Mouse (Mus musculus) stomach, embryonic 14.5 days (tissue): ENCODE measurements around the gene Rassf2. TPM values are rescaled to one million over a fixed set of nuclear protein-coding genes. Genes with fewer than 3 reads are reported as not detected.

Experiments
- ATAC-seq: fragments of 200-750 bp; cut with Nextera tagmentation; 2 replicates; pipeline ENCODE4 v1.8.0; 2017; ENCODE audit warnings: low read depth, moderate TSS enrichment; ENCODE audit not compliant: insufficient number of reproducible peaks, insufficient read depth, low FRiP score
- H3K27ac ChIP-seq: fragments of 300-500 bp; sonication (generic); 2 replicates; pipeline ENCODE4 v1.5.1; 2014; ENCODE audit warnings: mild to moderate bottlenecking, low read length, moderate library complexity, mixed read lengths
- H3K27me3 ChIP-seq: fragments of 300-500 bp; sonication (generic); 2 replicates; pipeline ENCODE4 v1.6.1; 2014; ENCODE audit warnings: low read length, control low read depth, mixed read lengths; ENCODE audit not compliant: control insufficient read depth, insufficient read depth
- H3K36me3 ChIP-seq: fragments of 300-500 bp; sonication (generic); 2 replicates; pipeline ENCODE4 v1.6.1; 2014; ENCODE audit warnings: mild to moderate bottlenecking, control low read depth, low read length, moderate library complexity, mixed read lengths; ENCODE audit not compliant: control insufficient read depth, insufficient read depth
- H3K4me1 ChIP-seq: fragments of 300-500 bp; sonication (generic); 2 replicates; pipeline ENCODE4 v1.6.1; 2014; ENCODE audit warnings: low read length, control low read depth, mixed read lengths; ENCODE audit not compliant: control insufficient read depth, insufficient read depth
- H3K4me2 ChIP-seq: fragments of 300-500 bp; sonication (generic); replicated peaks from 2 replicates; pipeline ENCODE4 v1.6.1; 2014; ENCODE audit warnings: low read depth, low read length, control low read depth
- H3K4me3 ChIP-seq: fragments of 300-500 bp; sonication (generic); 2 replicates; pipeline ENCODE4 v1.5.1; 2014; ENCODE audit warnings: low read depth, low read length, control low read depth
- H3K9ac ChIP-seq: fragments of 300-500 bp; sonication (generic); replicated peaks from 2 replicates; pipeline ENCODE4 v1.6.1; 2014; ENCODE audit warnings: low read depth, mild to moderate bottlenecking, control low read depth, low read length, moderate library complexity, mixed read lengths
- H3K9me3 ChIP-seq: fragments of 300-500 bp; sonication (generic); 2 replicates; pipeline ENCODE4 v1.6.1; 2016; ENCODE audit warnings: low read depth, low read length, control low read depth; ENCODE audit not compliant: control insufficient read depth
- WGBS: fragments of 180-500 bp; shearing (Covaris S2); extraction: QIAGEN DNeasy Blood & Tissue Kit; methylation state at CpG from one replicate; pipeline ENCODE4 v1.1.7; 2014; 5-methylcytosine and 5-hydroxymethylcytosine counted together
- polyA plus RNA-seq: library from polyadenylated mRNA; unstranded; fragments of >200 nt; fragmentation: Nextera tagmentation; extraction: Ambion mirVana; gene quantifications from 2 replicates; pipeline ENCODE4 v1.2.1, GENCODE M21; 2014

Rassf2 gene
- polyA plus RNA-seq, 1 experiment from 2014 or later, result 13.8 TPM

DNA sequence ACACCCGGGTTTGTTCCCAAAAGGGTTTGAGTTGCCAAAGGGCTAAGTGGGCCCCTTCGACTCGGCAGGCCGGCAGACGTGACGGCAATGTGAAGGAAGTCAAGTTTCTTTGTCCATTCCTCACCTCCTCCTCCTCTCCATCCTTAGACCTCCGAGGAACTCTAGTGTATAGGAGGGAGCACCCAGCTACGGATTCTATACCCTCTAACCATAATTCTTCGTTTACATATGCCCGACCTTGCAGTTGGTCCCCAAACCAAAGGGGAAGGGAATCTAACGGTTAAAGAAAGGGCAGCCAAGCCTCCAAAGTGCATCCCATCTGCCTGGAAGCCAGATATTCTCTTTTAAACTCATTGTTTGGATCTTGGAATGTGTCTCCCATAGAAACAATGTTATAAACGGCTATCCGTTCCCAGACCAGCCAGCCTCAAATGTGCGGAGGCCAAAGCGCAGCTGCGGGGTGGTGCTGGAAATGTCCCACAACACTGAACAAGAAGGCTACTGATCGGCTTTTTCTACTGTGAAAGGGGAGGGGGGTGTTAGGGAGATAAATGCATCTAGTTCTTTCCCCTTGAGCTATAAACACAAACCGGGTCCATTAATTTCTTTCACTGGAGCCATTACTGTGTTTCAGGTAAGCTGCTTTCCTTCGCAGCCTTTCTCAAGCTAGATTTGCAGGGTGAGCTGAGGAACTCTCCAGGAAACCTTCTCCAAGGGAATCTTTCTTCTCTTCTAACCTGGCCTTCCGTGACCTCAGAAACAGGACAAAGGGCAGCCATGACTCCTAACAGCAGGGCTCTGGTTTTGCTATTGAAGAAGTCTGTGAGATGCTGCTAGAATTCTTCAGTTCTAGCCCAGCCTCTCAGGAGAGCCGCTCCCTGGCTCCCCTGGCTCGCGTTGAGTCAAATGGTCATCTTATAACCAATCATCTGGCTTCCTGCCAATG is 633 bp upstream of the Rassf2 start:
- WGBS, result 18% methylated on average over 23 of the region's 23 CpGs

GRCm38 (mm10) chr2:132028894-132029605 is 1.0 kb downstream of the Rassf2 start:
- Histone ChIP-seq H3K4me2 (peak overlapping the region; percentile 89), H3K9me3 (no peaks in the 10 kb centered on the region), H3K36me3 (no peaks in the 10 kb centered on the region), H3K27me3 (0 out of 2 replicates have a peak, but pooled peaks cover 4% of the 10 kb centered on the region), H3K9ac (peak overlapping the region; percentile 34; the same call in 1 of the 2 replicates), H3K27ac (no peak overlapping the region; the same call in 1 of the 2 replicates), H3K4me1 (peaks cover 22% of the 10 kb centered on the region), H3K4me3 (peak overlapping the region; percentile 46)
- ATAC-seq, result 0 out of 2 replicates have a peak, but pooled peaks have one; percentile 19
- WGBS, result 1% methylated on average over 36 of the region's 36 CpGs

More for the DNA sequence above, 633 bp upstream of the Rassf2 start:
- Histone ChIP-seq H3K4me3 (peak overlapping the region; percentile 46), H3K4me2 (peak overlapping the region; percentile 89), H3K27me3 (0 out of 2 replicates have a peak, but pooled peaks cover 4% of the 10 kb centered on the region), H3K27ac (peak overlapping the region; percentile 75; the same call in 1 of the 2 replicates), H3K9me3 (no peaks in the 10 kb centered on the region), H3K9ac (peak overlapping the region; percentile 26; the same call in 1 of the 2 replicates), H3K36me3 (no peaks in the 10 kb centered on the region), H3K4me1 (peaks cover 22% of the 10 kb centered on the region)
- peak; percentile 25; the same call in 1 of the 2 replicates for ATAC-seq

GRCm38 (mm10) chr2:132028107-132028506 is 2.0 kb downstream of the Rassf2 start:
- no peak overlapping the region for H3K27ac ChIP-seq
- 50% methylated on average over 5 of the region's 5 CpGs for WGBS

GRCm38 (mm10) chr2:132027366-132027765 is 2.7 kb downstream of the Rassf2 start:
- ATAC-seq, result no peak
- no peak overlapping the region for H3K4me3 ChIP-seq

More at GRCm38 (mm10) chr2:132028107-132028506, 2.0 kb downstream of the Rassf2 start:
- ATAC-seq, result no peak
- Histone ChIP-seq H3K9me3 (no peaks in the 10 kb centered on the region), H3K36me3 (no peaks in the 10 kb centered on the region), H3K4me1 (peaks cover 22% of the 10 kb centered on the region), H3K27me3 (0 out of 2 replicates have a peak, but pooled peaks cover 4% of the 10 kb centered on the region), H3K4me2 (peak overlapping the region; percentile 89), H3K9ac (no peak overlapping the region), H3K4me3 (peak overlapping the region; percentile 46)

GRCm38 (mm10) chr2:132024028-132024427 is 6.0 kb downstream of the Rassf2 start:
- H3K36me3 ChIP-seq, result no peaks in the 10 kb centered on the region
- H3K9me3 ChIP-seq, result no peaks in the 10 kb centered on the region
- 0 out of 2 replicates have a peak, but pooled peaks cover 4% of the 10 kb centered on the region for H3K27me3 ChIP-seq
- H3K4me2 ChIP-seq, result no peak overlapping the region
- no peak overlapping the region for H3K4me3 ChIP-seq
- peaks cover 9% of the 10 kb centered on the region; the same call in 1 of the 2 replicates for H3K4me1 ChIP-seq
- no peak overlapping the region for H3K27ac ChIP-seq
- no peak for ATAC-seq
- WGBS, result 81% methylated on average over 4 of the region's 4 CpGs
- no peak overlapping the region for H3K9ac ChIP-seq

More at GRCm38 (mm10) chr2:132027366-132027765, 2.7 kb downstream of the Rassf2 start:
- Histone ChIP-seq H3K36me3 (no peaks in the 10 kb centered on the region), H3K27ac (no peak overlapping the region), H3K9me3 (no peaks in the 10 kb centered on the region), H3K27me3 (0 out of 2 replicates have a peak, but pooled peaks cover 4% of the 10 kb centered on the region), H3K9ac (no peak overlapping the region), H3K4me2 (no peak overlapping the region), H3K4me1 (peaks cover 22% of the 10 kb centered on the region)
- 60% methylated on average over 5 of the region's 5 CpGs for WGBS

DNA sequence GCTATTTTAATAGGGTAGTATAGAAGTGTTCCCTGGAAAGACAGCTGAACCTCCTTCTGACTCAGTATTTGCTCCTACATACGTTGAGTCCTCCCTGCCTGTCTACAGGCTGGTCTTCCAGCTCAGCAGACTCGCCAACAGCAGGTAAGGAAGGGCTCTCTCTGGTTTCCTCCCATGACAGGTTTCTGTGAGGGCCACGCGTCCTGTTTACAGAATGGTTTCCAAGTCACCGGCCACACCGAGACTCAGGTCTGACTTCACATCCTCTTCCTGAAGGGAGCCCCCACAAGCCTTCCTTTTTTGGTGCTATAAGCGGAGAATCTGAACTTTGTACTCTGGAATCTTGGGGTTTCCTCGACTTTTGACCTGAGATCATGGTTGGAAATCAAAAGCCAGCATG is 7.4 kb downstream of the Rassf2 start:
- H3K27ac ChIP-seq, result peak overlapping the region; percentile 39; the same call in 1 of the 2 replicates
- 81% methylated on average over 8 of the region's 8 CpGs for WGBS
- no peaks in the 10 kb centered on the region for H3K9me3 ChIP-seq
- peaks cover 5% of the 10 kb centered on the region; the same call in 1 of the 2 replicates for H3K4me1 ChIP-seq
- H3K9ac ChIP-seq, result no peak overlapping the region
- no peak overlapping the region for H3K4me3 ChIP-seq
- no peak overlapping the region for H3K4me2 ChIP-seq
- H3K36me3 ChIP-seq, result no peaks in the 10 kb centered on the region
- no peak for ATAC-seq
- no peaks in the 10 kb centered on the region for H3K27me3 ChIP-seq

GRCm38 (mm10) chr2:132021616-132022015 is 8.4 kb downstream of the Rassf2 start:
- peak overlapping the region; percentile 39; the same call in 1 of the 2 replicates for H3K27ac ChIP-seq
- no peak for ATAC-seq
- no peak overlapping the region for H3K9ac ChIP-seq
- H3K36me3 ChIP-seq, result no peaks in the 10 kb centered on the region
- no peak overlapping the region for H3K4me3 ChIP-seq
- no peaks in the 10 kb centered on the region for H3K27me3 ChIP-seq
- no peak overlapping the region for H3K4me2 ChIP-seq
- WGBS, result 76% methylated on average over 4 of the region's 4 CpGs
- peaks cover 2% of the 10 kb centered on the region; the same call in 1 of the 2 replicates for H3K4me1 ChIP-seq
- no peaks in the 10 kb centered on the region for H3K9me3 ChIP-seq
